Mouse (Mus musculus) layer of hippocampus, postnatal 36 days (tissue): Measurements from ENCODE around the gene Slc32a1. TPM values are rescaled to one million over a fixed set of nuclear protein-coding genes. Genes with fewer than 3 reads are reported as not detected.

ENCODE experiments used
- DNase-seq, 2 experiments: peaks; one replicate each; pipeline ENCODE4 v3.0.0; 2022
- total RNA-seq, 2 experiments: library from RNA; stranded (reverse); gene quantifications; 2 replicates each; pipeline ENCODE4 v1.2.3; 2021

Gene Slc32a1
- total RNA-seq = 10 to 100 TPM; 65.9 to 69.9 TPM

DNA sequence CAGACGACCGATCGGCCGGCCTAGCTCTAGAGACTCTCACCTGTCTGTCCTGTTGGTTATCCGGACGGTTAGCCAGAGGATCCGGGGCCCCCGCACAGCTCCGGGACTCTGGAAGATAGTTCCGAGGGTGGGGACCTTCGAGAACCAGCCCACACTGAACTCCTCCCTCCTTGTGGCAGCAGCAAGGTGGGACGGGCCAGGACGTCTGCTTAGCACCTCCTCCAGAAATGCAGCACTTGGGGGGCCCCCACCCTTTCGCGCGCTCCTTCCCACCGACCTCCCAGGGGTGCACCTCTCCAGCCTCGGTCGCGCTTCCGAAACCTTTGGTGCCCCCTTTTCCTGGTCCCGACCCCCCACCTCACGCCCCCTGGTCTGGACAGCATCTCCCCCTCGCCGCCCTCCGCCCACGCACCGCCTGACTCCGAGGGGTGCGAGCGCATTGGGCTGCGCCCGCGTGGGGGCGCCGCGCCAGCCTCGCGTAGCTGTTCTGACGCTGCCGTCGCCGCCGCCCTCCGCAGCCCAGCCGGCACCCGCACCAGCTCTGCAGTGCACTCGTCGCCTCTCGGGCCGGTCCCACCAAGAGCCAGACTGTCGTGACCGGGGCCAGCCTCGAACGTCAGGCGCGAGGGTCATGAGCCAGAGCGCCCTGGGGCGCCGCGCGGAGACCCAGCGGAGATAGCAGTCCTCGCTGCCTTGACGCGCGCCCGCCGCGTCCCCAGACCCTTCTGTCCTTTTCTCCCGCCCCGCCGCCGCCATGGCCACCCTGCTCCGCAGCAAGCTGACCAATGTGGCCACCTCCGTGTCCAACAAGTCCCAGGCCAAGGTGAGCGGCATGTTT is at the start of gene Slc32a1:
Slc32a1 (plus strand) TSS at position 280 of the 838 bp plus-strand sequence.
- DNase-seq = no peak

GRCm38 (mm10) chr2:158560801-158561200 is 49.8 kb upstream of the Slc32a1 start:
- DNase-seq = no peak

DNA sequence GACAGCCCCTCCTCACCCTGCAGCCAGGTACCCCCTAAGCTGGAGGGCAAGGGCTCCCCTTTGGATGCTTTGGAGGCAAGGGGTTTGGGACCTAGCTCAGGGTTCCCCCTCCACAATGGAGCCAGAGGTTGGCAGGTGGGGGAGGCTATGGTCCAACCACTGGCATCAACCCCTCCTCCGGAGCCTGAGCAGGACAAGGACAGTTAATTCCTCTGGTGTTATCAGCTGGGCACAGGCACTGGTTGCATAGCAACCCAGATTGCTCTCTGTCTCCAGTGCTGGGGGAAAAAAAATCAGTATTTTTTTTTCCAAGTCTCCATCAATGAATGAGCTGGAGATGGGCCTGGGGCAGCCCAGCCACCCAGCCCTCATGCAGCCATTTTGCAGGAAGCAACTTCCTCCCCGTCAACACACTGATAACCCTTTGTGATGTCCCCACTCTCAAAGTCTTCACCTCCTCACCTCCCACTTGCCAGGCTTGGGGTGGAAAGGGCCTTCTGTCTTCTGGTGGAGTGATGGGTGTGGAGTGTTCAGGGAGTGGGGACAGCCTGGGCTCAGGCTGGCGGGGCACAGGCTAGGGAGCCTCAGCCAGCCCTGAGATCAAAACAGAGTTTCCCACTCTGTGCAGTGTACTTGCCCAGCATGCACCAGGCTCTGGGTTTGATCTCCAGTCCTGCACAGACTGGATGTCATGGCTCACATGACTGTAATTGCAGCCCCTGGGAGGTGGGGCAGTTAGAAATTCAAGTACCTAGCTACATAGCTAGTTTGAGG is 49.0 kb upstream of the Slc32a1 start:
- no peak for DNase-seq

GRCm38 (mm10) chr2:158570421-158571081 is 40.0 kb upstream of the Slc32a1 start:
- no peak for DNase-seq

DNA sequence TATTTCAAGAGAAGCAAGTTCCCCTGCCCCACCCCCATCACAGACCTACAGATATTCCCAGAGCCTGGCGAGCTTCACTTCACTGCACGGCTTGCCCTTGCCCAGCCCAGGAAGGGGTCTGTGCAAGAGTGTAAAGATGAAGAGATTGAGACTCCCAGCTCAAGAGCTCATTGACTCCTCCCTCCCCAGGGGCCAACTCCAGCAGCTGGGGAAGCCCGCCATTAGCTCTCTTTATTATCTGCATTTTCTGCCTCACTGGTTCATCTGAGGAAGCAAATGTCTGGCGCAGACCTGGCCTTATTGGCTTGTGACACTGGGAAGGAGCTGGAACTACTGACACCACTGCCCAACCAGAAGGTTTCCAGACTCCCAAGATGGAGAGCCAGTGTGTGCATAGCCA is 30.6 kb upstream of the Slc32a1 start:
- no peak for DNase-seq

DNA sequence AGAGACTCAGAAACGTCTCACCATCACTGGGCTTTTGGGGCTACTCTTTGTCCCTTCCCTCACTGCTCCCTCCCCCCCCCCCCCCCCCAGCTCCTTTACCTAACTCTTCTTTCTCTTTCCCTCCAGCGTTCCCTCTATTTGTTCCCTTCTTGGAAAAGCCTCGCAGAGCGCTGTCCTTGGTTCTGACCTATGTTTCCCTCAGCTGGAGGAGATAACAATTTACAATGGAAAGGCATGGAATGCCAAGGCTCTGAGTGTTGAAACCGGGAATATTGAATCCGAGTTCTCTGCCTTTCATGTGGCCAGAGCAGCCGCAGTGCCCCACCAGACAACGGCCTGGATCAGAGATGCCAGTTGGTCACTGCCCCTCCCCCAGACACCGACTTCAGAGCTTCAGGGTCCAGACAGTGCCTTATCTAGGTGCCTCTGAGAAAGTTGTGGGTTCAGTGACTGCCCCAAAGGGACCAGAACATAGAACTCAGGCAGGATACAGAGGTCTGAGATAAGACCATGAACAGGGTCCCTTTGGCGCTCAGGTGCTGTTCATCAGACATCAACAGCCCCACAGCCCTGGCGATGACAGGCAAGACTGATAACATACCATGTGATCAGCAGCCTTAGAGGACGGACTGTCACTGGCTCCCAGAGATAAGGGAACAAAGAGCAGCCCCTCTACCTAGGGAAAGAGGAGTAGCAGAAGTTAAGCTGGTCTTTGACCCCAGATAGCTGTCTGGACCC is 25.8 kb upstream of the Slc32a1 start:
- DNase-seq = no peak

DNA sequence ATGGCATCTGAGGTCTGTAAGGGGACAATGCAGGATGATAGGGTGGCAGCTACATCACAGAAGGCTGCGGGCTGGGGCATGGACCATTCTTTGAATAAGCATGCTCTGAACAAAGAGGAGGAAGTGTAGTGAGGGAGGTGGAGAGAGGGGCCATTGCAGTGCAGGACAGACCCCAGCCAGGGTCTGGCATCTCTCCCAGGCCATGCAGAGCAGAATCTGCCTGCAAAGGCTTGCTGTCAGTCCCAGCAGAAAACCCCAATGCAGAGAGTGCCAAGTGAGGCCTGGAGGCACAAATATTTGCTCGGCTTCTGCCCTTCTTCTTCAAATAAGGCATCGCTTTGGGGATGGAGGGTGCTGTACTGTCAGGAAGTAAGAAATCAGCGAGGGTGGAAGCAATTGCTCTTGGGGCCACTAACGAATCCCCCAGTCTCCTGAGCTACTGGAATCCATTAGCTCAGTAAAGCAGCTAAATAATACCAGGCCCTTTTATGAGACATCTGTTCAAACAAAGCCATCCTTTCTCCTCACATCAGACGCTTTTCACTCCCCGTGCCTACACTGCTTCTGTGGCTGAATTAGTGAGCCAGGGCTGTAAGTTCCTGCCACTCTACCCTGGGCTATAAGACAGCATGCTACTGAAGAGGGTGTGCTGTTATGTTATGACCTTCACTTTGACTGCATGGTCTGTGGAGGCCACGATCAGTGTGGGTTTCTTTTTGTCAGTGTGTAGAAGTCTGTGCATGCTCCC is 21.9 kb upstream of the Slc32a1 start:
- no peak for DNase-seq

GRCm38 (mm10) chr2:158590495-158590894 is 20.1 kb upstream of the Slc32a1 start:
- DNase-seq = no peak

GRCm38 (mm10) chr2:158591286-158591685 is 19.3 kb upstream of the Slc32a1 start:
- DNase-seq = peak in 1 of 2 experiments; percentile 29

DNA sequence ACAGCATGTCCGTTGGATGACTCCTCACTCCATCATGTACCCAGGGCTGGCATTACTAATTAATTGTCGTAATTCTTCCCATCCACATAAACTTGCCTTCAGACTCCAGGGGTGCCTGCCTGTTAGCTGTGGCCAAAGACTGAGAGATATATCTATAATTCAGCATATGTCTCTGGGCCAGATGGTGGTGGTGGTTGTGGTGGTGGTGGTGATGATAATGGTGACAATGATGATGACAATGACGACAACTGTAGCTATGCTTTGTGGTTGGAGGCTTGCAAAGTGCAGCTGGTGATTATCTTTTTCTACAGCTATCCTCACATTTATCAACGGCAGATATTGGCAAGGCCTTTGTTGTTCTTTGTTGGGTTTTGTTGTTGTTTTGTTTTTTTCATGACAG is 17.2 kb upstream of the Slc32a1 start:
- DNase-seq = no peak

- peak in 1 of 2 experiments; percentile 38 for DNase-seq
Observed at GRCm38 (mm10) chr2:158595103-158595502, 15.5 kb upstream of the Slc32a1 start.

- DNase-seq = no peak
Observed at GRCm38 (mm10) chr2:158595577-158595976, 15.0 kb upstream of the Slc32a1 start.

DNA sequence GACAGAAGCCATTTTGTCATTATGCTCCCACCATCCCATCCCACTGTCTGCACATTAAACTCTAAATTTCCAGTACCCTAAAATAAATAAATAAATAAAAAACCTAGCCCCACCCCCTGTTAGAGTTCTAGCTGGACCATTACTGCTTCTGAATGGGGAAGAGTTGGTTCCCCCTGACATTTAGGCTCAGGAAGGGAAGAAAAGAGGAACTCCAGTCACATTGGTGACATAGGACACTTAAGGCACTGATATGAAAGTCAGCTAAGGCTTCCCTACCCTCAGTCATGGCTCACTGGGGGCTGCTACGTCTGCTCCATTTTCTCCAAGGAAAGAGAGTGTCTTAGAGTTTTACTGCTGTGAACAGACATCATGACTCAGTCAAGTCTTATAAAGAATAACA is 13.8 kb upstream of the Slc32a1 start:
- no peak for DNase-seq

DNA sequence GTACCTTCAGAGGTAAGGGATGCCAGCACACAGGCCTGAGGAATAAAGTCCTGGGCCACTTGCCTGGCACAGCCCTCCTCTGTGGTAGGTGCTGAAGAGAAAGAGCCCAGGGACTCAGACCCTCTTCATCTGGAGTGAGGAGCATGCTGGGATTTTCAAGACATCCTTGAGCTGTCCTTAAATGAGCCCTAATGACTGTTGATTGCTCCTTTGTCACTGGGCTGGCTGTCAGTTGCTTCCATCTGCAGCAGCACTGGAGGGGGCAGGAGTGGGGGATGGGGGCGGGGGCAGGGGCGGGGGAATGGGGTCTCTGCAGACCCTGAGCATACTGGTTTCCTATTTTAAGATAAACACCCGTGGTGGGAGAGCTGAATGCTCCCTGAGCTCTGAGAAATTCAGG is 10.1 kb upstream of the Slc32a1 start:
- DNase-seq = no peak

- DNase-seq = no peak
Observed at GRCm38 (mm10) chr2:158601326-158601725, 9.2 kb upstream of the Slc32a1 start.

DNA sequence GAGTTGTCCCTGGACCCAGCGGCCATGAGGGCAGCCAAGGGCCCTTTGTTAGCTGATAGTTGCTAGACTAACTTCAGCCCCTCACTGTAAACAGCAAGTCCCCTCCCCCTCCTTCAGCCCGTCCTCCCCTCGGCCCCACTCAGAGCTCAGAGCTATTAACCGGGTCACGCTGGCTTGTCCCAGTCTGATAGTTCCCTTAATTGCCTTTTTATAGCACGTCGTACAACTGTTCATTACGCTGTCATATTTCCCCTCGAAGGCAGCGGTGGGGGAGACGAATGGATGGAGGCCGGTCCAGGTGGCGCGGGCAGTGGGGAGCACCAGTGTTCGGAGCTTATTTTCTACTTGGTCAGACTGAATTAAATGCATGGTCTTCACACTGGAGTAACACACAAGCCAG is 7.9 kb upstream of the Slc32a1 start:
- DNase-seq = no peak

GRCm38 (mm10) chr2:158606511-158606964 is 4.0 kb upstream of the Slc32a1 start:
- no peak for DNase-seq

- no peak for DNase-seq
Observed at GRCm38 (mm10) chr2:158609681-158610080, 886 bp upstream of the Slc32a1 start.

GRCm38 (mm10) chr2:158611326-158611719 is 756 bp downstream of the Slc32a1 start:
- DNase-seq = no peak

- DNase-seq = no peak
Observed at GRCm38 (mm10) chr2:158611726-158612670, 1.4 kb downstream of the Slc32a1 start.
